Mouse (Mus musculus) C2C12 (cell line): ENCODE data around the gene Lrrc25.

Experiments used
- CTCF ChIP-seq: IDR thresholded peaks from one replicate; pipeline ENCODE4 v1.5.1; 2011; ENCODE audit not compliant: control insufficient read depth, insufficient read depth, insufficient read length
- MYOG ChIP-seq: IDR thresholded peaks from one replicate; pipeline ENCODE4 v1.6.1; 2011; ENCODE audit not compliant: control insufficient read depth, insufficient read length; ENCODE audit errors: extremely low read depth

DNA sequence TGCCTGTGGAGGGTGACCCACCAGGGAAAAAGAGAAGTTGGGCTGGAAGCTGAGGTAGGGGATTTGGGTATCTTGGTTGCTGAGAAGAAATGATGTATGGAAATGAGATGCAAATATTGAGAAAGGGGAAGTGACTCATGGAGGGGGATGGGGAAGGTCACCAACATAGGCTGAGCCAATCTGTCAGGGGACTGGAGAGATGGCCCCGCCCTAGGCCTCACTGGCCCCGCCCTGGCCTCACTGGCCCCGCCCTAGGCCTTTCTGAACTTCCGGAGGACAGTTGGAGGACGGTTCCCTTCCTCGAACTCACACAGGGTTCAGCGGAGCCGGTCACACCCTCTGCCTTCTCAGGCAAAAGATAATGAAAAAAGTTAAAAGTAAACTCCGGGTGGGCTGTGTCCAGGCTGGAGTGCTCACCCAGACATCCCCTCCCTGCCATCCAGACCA, 3.0 kb downstream of the Lrrc25 start:
- no peak for TF ChIP-seq CTCF
- TF ChIP-seq MYOG, result no peak
